Mouse (Mus musculus): ENCODE data around the gene Cers1. TPM values are rescaled to one million over a fixed set of nuclear protein-coding genes. Genes with fewer than 3 reads are reported as not detected.

Cers1 gene
- total and polyA plus RNA-seq, 3 experiments = 0.34 to 1.2 (median 0.64) TPM

DNA sequence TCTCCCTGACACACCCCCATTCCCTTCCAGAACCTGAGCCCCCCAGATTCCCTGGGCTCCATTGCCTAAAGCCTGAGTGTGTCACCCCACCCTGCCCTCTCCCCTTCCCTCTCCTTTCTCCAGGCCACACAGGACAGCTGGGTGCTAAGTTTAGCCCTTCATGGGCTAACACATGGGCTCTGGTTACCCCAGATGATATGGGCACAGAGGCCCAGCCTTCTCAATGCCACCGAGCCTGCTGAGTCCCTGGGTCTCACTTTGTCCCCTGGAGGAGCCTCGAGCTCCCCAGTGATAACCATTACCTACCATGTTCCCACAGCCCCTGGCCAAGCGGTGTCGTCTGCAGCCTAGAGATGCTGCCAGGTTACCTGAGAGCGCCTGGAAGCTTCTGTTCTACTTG, 2.3 kb downstream of the Cers1 start:
- Histone ChIP-seq H3K4me1 (ENCODE audit: control insufficient read depth, insufficient read depth, low read length) (no peaks in the 10 kb centered on the region), H3K9ac (ENCODE audit: low read depth, low read length) (no peak overlapping the region), H3K4me3 (no peak overlapping the region), H3K36me3 (ENCODE audit: control insufficient read depth, insufficient read depth, low read length) (no peaks in the 10 kb centered on the region), H3K79me2 (replicated peaks; ENCODE audit: control insufficient read depth, insufficient read depth, low read length) (no peaks in the 10 kb centered on the region), H3K27ac (no peak overlapping the region), H3K27me3 (ENCODE audit: control insufficient read depth, insufficient read depth, low read length) (no peaks in the 10 kb centered on the region)
- 87% methylated on average over 5 of the region's 5 CpGs for WGBS
- no peak for TF ChIP-seq CTCF (IDR thresholded peaks at IDR 0.05)
- TF ChIP-seq POLR2A (IDR thresholded peaks at IDR 0.05; ENCODE audit: insufficient read depth, low read depth, low read length) = no peak
- TF ChIP-seq EP300 (IDR thresholded peaks at IDR 0.05; ENCODE audit: insufficient read depth, low read depth, low read length) = no peak
- intact Hi-C loops (cut with DNase I) = no loop called here
- no peak for DNase-seq

- TF ChIP-seq EP300 (IDR thresholded peaks at IDR 0.05; ENCODE audit: insufficient read depth, low read depth, low read length) = no peak
- no peak for TF ChIP-seq POLR2A (IDR thresholded peaks at IDR 0.05; ENCODE audit: insufficient read depth, low read depth, low read length)
- 0 out of 2 replicates have a peak, but pooled peaks have one; percentile 8 for TF ChIP-seq CTCF (IDR thresholded peaks at IDR 0.05)
- 93% methylated on average over 3 of the region's 3 CpGs for WGBS
- DNase-seq = no peak
- no peaks in the 10 kb centered on the region for H3K27me3 ChIP-seq (ENCODE audit: control insufficient read depth, insufficient read depth, low read length)
- H3K36me3 ChIP-seq (ENCODE audit: control insufficient read depth, insufficient read depth, low read length) = no peaks in the 10 kb centered on the region
- H3K27ac ChIP-seq = no peak overlapping the region
- intact Hi-C loops (cut with DNase I) = no loop called here
- no peaks in the 10 kb centered on the region for H3K4me1 ChIP-seq (ENCODE audit: control insufficient read depth, insufficient read depth, low read length)
- H3K4me3 ChIP-seq = no peak overlapping the region
- H3K9ac ChIP-seq (ENCODE audit: low read depth, low read length) = no peak overlapping the region
- H3K79me2 ChIP-seq (replicated peaks; ENCODE audit: control insufficient read depth, insufficient read depth, low read length) = no peaks in the 10 kb centered on the region
Observed at GRCm38 (mm10) chr8:70323716-70324115, 8.1 kb downstream of the Cers1 start.

DNA sequence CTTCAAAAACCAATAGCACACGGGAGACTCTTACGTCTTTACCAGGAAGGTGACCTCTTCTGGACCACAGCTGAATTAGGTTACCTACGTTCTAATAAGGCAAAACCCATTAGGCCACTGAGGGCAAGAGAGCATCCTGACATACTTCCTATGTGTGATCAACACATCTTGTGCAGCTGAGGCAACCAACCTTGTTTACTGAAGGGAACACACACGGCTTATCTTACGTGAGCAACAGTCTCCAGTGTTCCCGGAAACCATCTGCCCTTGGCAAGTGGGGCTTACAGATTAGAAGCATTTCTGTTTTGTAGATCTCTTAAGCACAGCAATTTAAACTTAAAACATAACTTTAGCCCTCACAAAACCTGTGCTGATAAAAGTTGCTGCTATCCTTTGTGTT, 11.9 kb downstream of the Cers1 start:
- intact Hi-C loops (cut with DNase I) = no loop called here
- no peak for DNase-seq
- Histone ChIP-seq H3K9ac (ENCODE audit: low read depth, low read length) (no peak overlapping the region), H3K27ac (no peak overlapping the region), H3K27me3 (ENCODE audit: control insufficient read depth, insufficient read depth, low read length) (no peaks in the 10 kb centered on the region), H3K36me3 (ENCODE audit: control insufficient read depth, insufficient read depth, low read length) (no peaks in the 10 kb centered on the region), H3K4me3 (no peak overlapping the region), H3K79me2 (replicated peaks; ENCODE audit: control insufficient read depth, insufficient read depth, low read length) (no peaks in the 10 kb centered on the region), H3K4me1 (ENCODE audit: control insufficient read depth, insufficient read depth, low read length) (no peaks in the 10 kb centered on the region)
- WGBS = 81% methylated on average over 6 of the region's 6 CpGs
- no peak for TF ChIP-seq CTCF (IDR thresholded peaks at IDR 0.05)
- TF ChIP-seq EP300 (IDR thresholded peaks at IDR 0.05; ENCODE audit: insufficient read depth, low read depth, low read length) = no peak
- TF ChIP-seq POLR2A (IDR thresholded peaks at IDR 0.05; ENCODE audit: insufficient read depth, low read depth, low read length) = no peak

DNA sequence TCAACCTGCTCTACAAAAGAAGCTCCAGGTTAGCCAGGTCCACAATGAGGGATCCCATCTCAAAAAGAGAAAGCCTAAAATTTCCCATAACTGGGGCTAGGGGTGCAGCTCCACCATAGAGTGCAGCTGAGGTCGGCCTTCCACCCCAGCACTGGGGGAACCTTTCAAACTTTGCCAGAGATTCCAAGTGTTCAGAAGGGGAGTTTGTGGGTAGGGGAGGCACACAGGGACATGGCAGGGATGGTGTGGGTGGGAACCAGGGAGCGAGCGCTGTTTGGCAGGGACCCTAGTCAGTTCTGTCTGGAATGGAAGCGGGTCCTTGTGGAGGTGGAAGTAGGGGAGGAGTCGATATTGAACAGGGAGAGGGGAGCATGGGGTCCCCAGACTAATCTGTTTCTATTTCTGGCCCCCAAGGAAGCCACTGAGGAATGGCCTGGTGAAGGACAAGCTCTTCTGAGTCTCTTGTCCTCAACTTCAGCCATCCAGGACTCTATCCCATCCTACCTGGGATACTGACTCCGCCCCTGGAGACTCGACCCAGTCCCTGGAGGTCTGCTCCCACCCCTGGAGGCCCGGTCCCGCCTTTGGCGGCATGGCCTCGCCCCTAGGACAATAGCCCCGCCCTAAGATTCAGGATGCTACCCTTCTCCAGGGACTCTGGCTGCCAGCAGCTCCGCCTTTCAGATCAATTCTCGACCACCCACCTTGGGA, 13.7 kb downstream of the Cers1 start, which contains the start of gene Gdf1:
TSS of gene Gdf1 (plus strand) at position 694 of the 711 bp plus-strand sequence.
- WGBS = 34% methylated on average over 14 of the region's 14 CpGs
- Histone ChIP-seq H3K9ac (ENCODE audit: low read depth, low read length) (no peak within 1 kb of the TSS), H3K79me2 (replicated peaks; ENCODE audit: control insufficient read depth, insufficient read depth, low read length) (no peaks in the 10 kb centered on the region), H3K4me3 (no peak within 1 kb of the TSS), H3K4me1 (ENCODE audit: control insufficient read depth, insufficient read depth, low read length) (no peaks in the 10 kb centered on the region), H3K36me3 (ENCODE audit: control insufficient read depth, insufficient read depth, low read length) (no peaks in the 10 kb centered on the region), H3K27ac (no peak within 1 kb of the TSS), H3K27me3 (ENCODE audit: control insufficient read depth, insufficient read depth, low read length) (no peaks in the 10 kb centered on the region)
- TF ChIP-seq POLR2A (IDR thresholded peaks at IDR 0.05; ENCODE audit: insufficient read depth, low read depth, low read length) (no peak), CTCF (IDR thresholded peaks at IDR 0.05) (no peak), EP300 (IDR thresholded peaks at IDR 0.05; ENCODE audit: insufficient read depth, low read depth, low read length) (no peak)
- intact Hi-C loops (cut with DNase I) = no loop called here
- no peak for DNase-seq

GRCm38 (mm10) chr8:70329835-70330740, 14.5 kb downstream of the Cers1 start:
- 25% methylated on average over 45 of the region's 45 CpGs for WGBS
- DNase-seq = no peak
- H3K36me3 ChIP-seq (ENCODE audit: control insufficient read depth, insufficient read depth, low read length) = no peaks in the 10 kb centered on the region
- TF ChIP-seq POLR2A (IDR thresholded peaks at IDR 0.05; ENCODE audit: insufficient read depth, low read depth, low read length) (no peak), CTCF (IDR thresholded peaks at IDR 0.05) (no peak), EP300 (IDR thresholded peaks at IDR 0.05; ENCODE audit: insufficient read depth, low read depth, low read length) (no peak)
- H3K79me2 ChIP-seq (replicated peaks; ENCODE audit: control insufficient read depth, insufficient read depth, low read length) = no peaks in the 10 kb centered on the region
- intact Hi-C loops (cut with DNase I) = no loop called here
- no peak overlapping the region for H3K9ac ChIP-seq (ENCODE audit: low read depth, low read length)
- H3K4me1 ChIP-seq (ENCODE audit: control insufficient read depth, insufficient read depth, low read length) = no peaks in the 10 kb centered on the region
- H3K4me3 ChIP-seq = no peak overlapping the region
- H3K27me3 ChIP-seq (ENCODE audit: control insufficient read depth, insufficient read depth, low read length) = no peaks in the 10 kb centered on the region
- no peak overlapping the region for H3K27ac ChIP-seq
